Mouse (Mus musculus) ES-Bruce4 (cell line): Measurements from ENCODE around the gene Itsn1.

Experiments
- CTCF ChIP-seq: IDR thresholded peaks from one replicate; pipeline ENCODE4 v1.8.1; 2011; ENCODE audit warnings: low read depth, low read length
- EP300 ChIP-seq: IDR thresholded peaks from 2 replicates; pipeline ENCODE4 v1.6.1; 2011; ENCODE audit warnings: low read depth, low read length; ENCODE audit not compliant: insufficient read depth
- POLR2A ChIP-seq: IDR thresholded peaks from one replicate; pipeline ENCODE4 v1.8.1; 2011; ENCODE audit warnings: low read length; ENCODE audit not compliant: insufficient read depth

- no peak for TF ChIP-seq POLR2A
- no peak for TF ChIP-seq CTCF
- no peak for TF ChIP-seq EP300
Observed at GRCm38 (mm10) chr16:91871188-91871587, 142.1 kb downstream of the Itsn1 start.
